Mouse (Mus musculus) CH12.LX (cell line): ENCODE data around the gene Myl9.

Experiments used
- CTCF ChIP-seq, 2 experiments: IDR thresholded peaks in 1 of 2; conservative IDR thresholded peaks in 1 of 2; 2 replicates each; pipeline ENCODE4 v1.5.1; 2011 to 2012; ENCODE audit warnings: low read depth in 2 of 2, low read length in 2 of 2, improper control_type of control experiment in 1 of 2, inconsistent platforms in 1 of 2, mild to moderate bottlenecking in 1 of 2, moderate library complexity in 1 of 2
- EP300 ChIP-seq: IDR thresholded peaks from 2 replicates; pipeline ENCODE4 v1.6.1; 2011; ENCODE audit warnings: low read length, improper control_type of control experiment
- IRF4 ChIP-seq: IDR thresholded peaks from 2 replicates; pipeline ENCODE4 v1.6.1; 2014; ENCODE audit warnings: low read depth, mild to moderate bottlenecking, inconsistent platforms, low read length, improper control_type of control experiment
- MAZ ChIP-seq: IDR thresholded peaks from 2 replicates; pipeline ENCODE4 v1.6.1; 2012; ENCODE audit warnings: low read depth, mild to moderate bottlenecking, inconsistent platforms, low read length, improper control_type of control experiment, moderate library complexity
- POLR2A ChIP-seq: IDR thresholded peaks from 2 replicates; pipeline ENCODE4 v1.6.1; 2011; ENCODE audit warnings: low read depth, mild to moderate bottlenecking, improper control_type of control experiment, low read length
- POLR2AphosphoS2 ChIP-seq: IDR thresholded peaks from 2 replicates; pipeline ENCODE4 v1.6.1; 2011; ENCODE audit warnings: low read depth, low read length, improper control_type of control experiment
- TCF12 ChIP-seq: IDR thresholded peaks from 2 replicates; pipeline ENCODE4 v1.6.1; 2014; ENCODE audit warnings: low read depth, mild to moderate bottlenecking, inconsistent platforms, low read length, improper control_type of control experiment

- TF ChIP-seq TCF12, result 0 out of 2 replicates have a peak, but pooled peaks have one; percentile 6
- 0 out of 2 replicates have a peak, but pooled peaks have one; percentile 34 for TF ChIP-seq EP300
- 0 out of 2 replicates have a peak, but pooled peaks have one; percentile 4 for TF ChIP-seq IRF4
- TF ChIP-seq POLR2AphosphoS2, result no peak
- no peak for TF ChIP-seq POLR2A
- no peak for TF ChIP-seq CTCF (conservative IDR thresholded peaks at IDR 0.05 in 1 of 2, IDR thresholded peaks at IDR 0.05 in 1 of 2; ENCODE audit: low read depth in 2 of 2, low read length in 2 of 2)
- TF ChIP-seq MAZ, result no peak; the same call in 1 of the 2 replicates
Observed at GRCm38 (mm10) chr2:156729537-156730469, 45.4 kb upstream of the Myl9 start.
